ENCODE assay signal across 8 mouse cellular contexts in genomic region chr14:55761163-55761562, GRCm38 (mm10). TPM values are rescaled to one million over a fixed set of nuclear protein-coding genes. Genes with fewer than 3 reads are reported as not detected.
DNase-seq lines count a peak whose midpoint lies in the region; ATAC-seq and TF ChIP-seq lines count a peak whose summit lies in the region.

Gene Ltb4r2 (plus strand): TSS chr14:55761428.

- ATAC-seq in megakaryocyte, adult 5-6 weeks (ENCODE audit: poor library complexity, severe bottlenecking), result no peak
- no peak for ATAC-seq in limb, embryonic 14.5 days (ENCODE audit: low FRiP score, low read depth)
- no peak for ATAC-seq in stomach, embryonic 15.5 days (ENCODE audit: insufficient read depth, low FRiP score, low read depth)

- 91% methylated on average over 6 of the region's 6 CpGs for WGBS in cerebellum, adult 2 months
- whole genome bisulfite sequencing in limb, embryonic 14.5 days, result 74% methylated on average over 5 of the region's 6 CpGs
- WGBS in stomach, embryonic 15.5 days, result 78% methylated on average over 6 of the region's 6 CpGs

- H3K27me3 ChIP-seq in cerebellum, adult 2 months (ENCODE audit: control insufficient read depth, insufficient read depth, low read length), result no peaks in the 10 kb centered on the region
- peaks cover 18% of the 10 kb centered on the region for H3K27me3 ChIP-seq in megakaryocyte, embryonic 14.5 days (replicated peaks)
- 0 out of 2 replicates have a peak, but pooled peaks cover 8% of the 10 kb centered on the region for H3K27me3 ChIP-seq in limb, embryonic 14.5 days (ENCODE audit: control insufficient read depth, insufficient read depth, low read length)
- peaks cover 20% of the 10 kb centered on the region for H3K27me3 ChIP-seq in stomach, embryonic 15.5 days (replicated peaks)

- 0 out of 2 replicates have a peak, but pooled peaks cover 2% of the 10 kb centered on the region for H3K4me1 ChIP-seq in cerebellum, adult 2 months (ENCODE audit: control insufficient read depth, insufficient read depth, low read length)
- H3K4me1 ChIP-seq in megakaryocyte, embryonic 14.5 days, result peaks cover 79% of the 10 kb centered on the region
- H3K4me1 ChIP-seq in limb, embryonic 14.5 days (ENCODE audit: control insufficient read depth, insufficient read depth, low read length), result peaks cover 13% of the 10 kb centered on the region
- H3K4me1 ChIP-seq in stomach, embryonic 15.5 days, result peaks cover 15% of the 10 kb centered on the region

- peak within 1 kb of the TSS; percentile 77 for H3K9ac ChIP-seq in limb, embryonic 14.5 days (ENCODE audit: low read depth, low read length, severe bottlenecking)
- H3K9ac ChIP-seq in stomach, embryonic 15.5 days, result peak within 1 kb of the TSS; percentile 65

- DNase-seq in cerebellum, adult 2 months, result no peak
- DNase-seq in cerebellum, adult 9-10 months, result no peak
- DNase-seq in limb, embryonic 14.5 days (ENCODE audit: low spot score), result no peak
- no peak for DNase-seq in frontal cortex, postnatal 36 days (ENCODE audit: low spot score in 2 of 2)
- DNase-seq in cerebellum, adult 11-12 months, result no peak

- peak within 1 kb of the TSS; percentile 98 for H3K4me2 ChIP-seq in limb, embryonic 14.5 days (replicated peaks; ENCODE audit: low read depth, low read length, severe bottlenecking)
- H3K4me2 ChIP-seq in stomach, embryonic 15.5 days, result peak within 1 kb of the TSS; percentile 98

- no peak for TF ChIP-seq CTCF in cerebellum, adult 2 months (IDR thresholded peaks at IDR 0.05; ENCODE audit: borderline replicate concordance, insufficient read depth, low read depth, low read length)

- H3K9me3 ChIP-seq in megakaryocyte, embryonic 14.5 days, result no peaks in the 10 kb centered on the region
- no peaks in the 10 kb centered on the region for H3K9me3 ChIP-seq in limb, embryonic 14.5 days (ENCODE audit: control insufficient read depth, low read length)
- H3K9me3 ChIP-seq in stomach, embryonic 15.5 days, result no peaks in the 10 kb centered on the region

- peak within 1 kb of the TSS; percentile 43 for H3K4me3 ChIP-seq in cerebellum, adult 2 months (replicated peaks; ENCODE audit: insufficient read depth, low read depth, low read length)
- peak within 1 kb of the TSS; percentile 84 for H3K4me3 ChIP-seq in megakaryocyte, embryonic 14.5 days (replicated peaks)
- H3K4me3 ChIP-seq in limb, embryonic 14.5 days (replicated peaks; ENCODE audit: low read length), result peak within 1 kb of the TSS; percentile 55
- peak within 1 kb of the TSS; percentile 57 for H3K4me3 ChIP-seq in stomach, embryonic 15.5 days (replicated peaks)

- H3K36me3 ChIP-seq in megakaryocyte, embryonic 14.5 days (replicated peaks; ENCODE audit: low read length), result peaks cover 11% of the 10 kb centered on the region
- H3K36me3 ChIP-seq in limb, embryonic 14.5 days (ENCODE audit: control insufficient read depth, insufficient read depth, low read length), result 0 out of 2 replicates have a peak, but pooled peaks cover 1% of the 10 kb centered on the region
- H3K36me3 ChIP-seq in stomach, embryonic 15.5 days, result no peaks in the 10 kb centered on the region

- TF ChIP-seq POLR2A in cerebellum, adult 2 months (IDR thresholded peaks at IDR 0.05; ENCODE audit: borderline replicate concordance, insufficient read depth, low read length), result no peak
- no peak for TF ChIP-seq POLR2A in limb, embryonic 14.5 days (IDR thresholded peaks at IDR 0.05; ENCODE audit: borderline replicate concordance, extremely low read depth, insufficient read depth, insufficient read length)

- no peak within 1 kb of the TSS for H3K27ac ChIP-seq in cerebellum, adult 2 months (ENCODE audit: insufficient read depth, low read length)
- H3K27ac ChIP-seq in limb, embryonic 14.5 days (replicated peaks; ENCODE audit: low read depth, low read length), result peak within 1 kb of the TSS; percentile 53
- H3K27ac ChIP-seq in stomach, embryonic 15.5 days, result peak within 1 kb of the TSS; percentile 27; the same call in 1 of the 2 replicates

RNA-seq across cellular contexts. Expression of gene Ltb4r2, which starts in this region (rescaled TPM):
- 0.07 and 0.08 TPM in 2 replicates for polyA plus RNA-seq in cerebellum, adult 2 months (2012; rRNA removed)
- 3.2 and 5.6 TPM in 2 replicates for polyA plus RNA-seq in megakaryocyte, embryonic 14.5 days (2012; ENCODE audit: insufficient read depth, low replicate concordance)
- total RNA-seq in megakaryocyte, adult 5-6 weeks (2015), result 0.16 and 0.21 TPM in 2 replicates
- 0.33 and 0.53 TPM in 2 replicates for total RNA-seq in megakaryocyte, adult 5-6 weeks (2017)
- polyA plus RNA-seq in limb, embryonic 14.5 days (2012; rRNA removed), result 0.44 and 0.65 TPM in 2 replicates
- polyA plus RNA-seq in limb, embryonic 14.5 days (2014; fragmentation: Nextera tagmentation; extraction: Ambion mirVana), result 0.61 and 0.74 TPM in 2 replicates
- polyA plus RNA-seq in stomach, embryonic 15.5 days (2015; fragmentation: Nextera tagmentation; extraction: Ambion mirVana), result 0.85 and 0.96 TPM in 2 replicates
